Mouse (Mus musculus): Measurements from ENCODE around the gene Wnt5a.

DNA sequence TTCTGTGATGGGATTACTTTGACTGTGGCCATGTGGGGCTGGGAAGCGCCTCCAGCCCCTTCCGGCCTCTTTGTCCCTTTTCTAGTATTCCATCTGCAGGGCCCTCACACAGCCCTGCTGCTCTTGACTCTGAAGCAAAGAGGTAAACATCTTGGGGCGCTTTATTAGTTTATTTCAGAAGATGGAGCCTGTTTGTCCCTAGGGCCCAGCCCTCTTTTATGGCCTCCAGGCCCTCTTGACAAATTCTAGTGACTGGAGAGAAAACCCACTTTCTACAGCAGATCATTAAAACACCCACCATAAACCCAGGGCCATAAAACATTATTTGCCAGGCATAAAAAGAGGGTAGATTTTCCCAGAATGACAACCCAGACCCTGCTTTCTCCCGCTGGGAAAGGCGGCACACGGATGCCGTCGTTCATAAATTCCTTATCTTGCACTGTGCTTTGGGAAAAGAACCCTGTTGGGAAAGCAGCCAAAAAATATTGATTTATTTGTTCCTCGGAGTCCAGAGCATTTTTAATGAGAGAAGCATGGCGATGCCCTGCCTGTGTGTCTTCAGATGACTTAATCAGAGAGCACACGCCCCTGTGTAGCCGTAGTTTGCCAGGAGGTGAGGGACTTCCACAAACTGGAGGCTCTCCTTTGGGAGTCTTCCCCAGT is 3.2 kb upstream of the Wnt5a start:
- TF ChIP-seq GATA1 (IDR thresholded peaks at IDR 0.05; ENCODE audit: borderline replicate concordance, low read length), result no peak
- TF ChIP-seq FLI1 (IDR thresholded peaks at IDR 0.05; ENCODE audit: low read length), result no peak
